Mouse (Mus musculus): ENCODE measurements around the gene Fam189a1. TPM values are rescaled to one million over a fixed set of nuclear protein-coding genes. Genes with fewer than 3 reads are reported as not detected.

Fam189a1 gene
- polyA plus RNA-seq, 1 experiment: not detected

- no peaks in the 10 kb centered on the region for H3K4me1 ChIP-seq (ENCODE audit: control insufficient read depth, insufficient read depth, insufficient read length, low read length)
- H3K4me3 ChIP-seq (ENCODE audit: insufficient read depth, low read depth, low read length): no peak overlapping the region
- H3K27ac ChIP-seq (replicated peaks; ENCODE audit: low read depth, low read length): no peak overlapping the region
Observed at GRCm38 (mm10) chr7:65123766-65124165, 32.6 kb downstream of the Fam189a1 start.

- no peak overlapping the region for H3K27ac ChIP-seq (replicated peaks; ENCODE audit: low read depth, low read length)
- H3K4me3 ChIP-seq (ENCODE audit: insufficient read depth, low read depth, low read length): no peak overlapping the region
- no peaks in the 10 kb centered on the region for H3K4me1 ChIP-seq (ENCODE audit: control insufficient read depth, insufficient read depth, insufficient read length, low read length)
Observed at GRCm38 (mm10) chr7:65116903-65117302, 39.5 kb downstream of the Fam189a1 start.

GRCm38 (mm10) chr7:65115366-65115765 lies 41.0 kb downstream of the Fam189a1 start:
- no peaks in the 10 kb centered on the region for H3K4me1 ChIP-seq (ENCODE audit: control insufficient read depth, insufficient read depth, insufficient read length, low read length)
- H3K4me3 ChIP-seq (ENCODE audit: insufficient read depth, low read depth, low read length): no peak overlapping the region
- H3K27ac ChIP-seq (replicated peaks; ENCODE audit: low read depth, low read length): no peak overlapping the region

- Histone ChIP-seq H3K4me1 (ENCODE audit: control insufficient read depth, insufficient read depth, insufficient read length, low read length) (no peaks in the 10 kb centered on the region), H3K27ac (replicated peaks; ENCODE audit: low read depth, low read length) (no peak overlapping the region), H3K4me3 (ENCODE audit: insufficient read depth, low read depth, low read length) (no peak overlapping the region)
Observed at GRCm38 (mm10) chr7:65111664-65112063, 44.7 kb downstream of the Fam189a1 start.

GRCm38 (mm10) chr7:65105566-65105965 lies 50.8 kb downstream of the Fam189a1 start:
- no peak overlapping the region for H3K27ac ChIP-seq (replicated peaks; ENCODE audit: low read depth, low read length)
- no peaks in the 10 kb centered on the region for H3K4me1 ChIP-seq (ENCODE audit: control insufficient read depth, insufficient read depth, insufficient read length, low read length)
- H3K4me3 ChIP-seq (ENCODE audit: insufficient read depth, low read depth, low read length): no peak overlapping the region

- no peak overlapping the region for H3K4me3 ChIP-seq (ENCODE audit: insufficient read depth, low read depth, low read length)
- no peak overlapping the region for H3K27ac ChIP-seq (replicated peaks; ENCODE audit: low read depth, low read length)
- H3K4me1 ChIP-seq (ENCODE audit: control insufficient read depth, insufficient read depth, insufficient read length, low read length): no peaks in the 10 kb centered on the region
Observed at GRCm38 (mm10) chr7:65105097-65105467, 51.3 kb downstream of the Fam189a1 start.

GRCm38 (mm10) chr7:65104207-65105096 lies 51.9 kb downstream of the Fam189a1 start:
- H3K4me1 ChIP-seq (ENCODE audit: control insufficient read depth, insufficient read depth, insufficient read length, low read length): no peaks in the 10 kb centered on the region
- no peak overlapping the region for H3K27ac ChIP-seq (replicated peaks; ENCODE audit: low read depth, low read length)
- no peak overlapping the region for H3K4me3 ChIP-seq (ENCODE audit: insufficient read depth, low read depth, low read length)

GRCm38 (mm10) chr7:65101661-65102060 lies 54.7 kb downstream of the Fam189a1 start:
- no peak overlapping the region for H3K4me3 ChIP-seq (ENCODE audit: insufficient read depth, low read depth, low read length)
- no peak overlapping the region for H3K27ac ChIP-seq (replicated peaks; ENCODE audit: low read depth, low read length)

GRCm38 (mm10) chr7:65097708-65098107 lies 58.7 kb downstream of the Fam189a1 start:
- H3K4me3 ChIP-seq (ENCODE audit: insufficient read depth, low read depth, low read length): no peak overlapping the region
- no peak overlapping the region for H3K27ac ChIP-seq (replicated peaks; ENCODE audit: low read depth, low read length)
- no peaks in the 10 kb centered on the region for H3K4me1 ChIP-seq (ENCODE audit: control insufficient read depth, insufficient read depth, insufficient read length, low read length)

More at GRCm38 (mm10) chr7:65101661-65102060, 54.7 kb downstream of the Fam189a1 start:
- H3K4me1 ChIP-seq (ENCODE audit: control insufficient read depth, insufficient read depth, insufficient read length, low read length): no peaks in the 10 kb centered on the region

- Histone ChIP-seq H3K4me3 (ENCODE audit: insufficient read depth, low read depth, low read length) (no peak overlapping the region), H3K27ac (replicated peaks; ENCODE audit: low read depth, low read length) (no peak overlapping the region), H3K4me1 (ENCODE audit: control insufficient read depth, insufficient read depth, insufficient read length, low read length) (no peaks in the 10 kb centered on the region)
Observed at GRCm38 (mm10) chr7:65095631-65096107, 60.7 kb downstream of the Fam189a1 start.

- Histone ChIP-seq H3K27ac (replicated peaks; ENCODE audit: low read depth, low read length) (no peak overlapping the region), H3K4me3 (ENCODE audit: insufficient read depth, low read depth, low read length) (no peak overlapping the region), H3K4me1 (ENCODE audit: control insufficient read depth, insufficient read depth, insufficient read length, low read length) (no peaks in the 10 kb centered on the region)
Observed at GRCm38 (mm10) chr7:65093314-65093713, 63.1 kb downstream of the Fam189a1 start.

- Histone ChIP-seq H3K4me3 (ENCODE audit: insufficient read depth, low read depth, low read length) (no peak overlapping the region), H3K27ac (replicated peaks; ENCODE audit: low read depth, low read length) (no peak overlapping the region), H3K4me1 (ENCODE audit: control insufficient read depth, insufficient read depth, insufficient read length, low read length) (no peaks in the 10 kb centered on the region)
Observed at GRCm38 (mm10) chr7:65091486-65091885, 64.9 kb downstream of the Fam189a1 start.

- no peaks in the 10 kb centered on the region for H3K4me1 ChIP-seq (ENCODE audit: control insufficient read depth, insufficient read depth, insufficient read length, low read length)
- H3K27ac ChIP-seq (replicated peaks; ENCODE audit: low read depth, low read length): no peak overlapping the region
- no peak overlapping the region for H3K4me3 ChIP-seq (ENCODE audit: insufficient read depth, low read depth, low read length)
Observed at GRCm38 (mm10) chr7:65085972-65086371, 70.4 kb downstream of the Fam189a1 start.

GRCm38 (mm10) chr7:65082778-65083091 lies 73.6 kb downstream of the Fam189a1 start:
- H3K27ac ChIP-seq (replicated peaks; ENCODE audit: low read depth, low read length): no peak overlapping the region
- no peaks in the 10 kb centered on the region for H3K4me1 ChIP-seq (ENCODE audit: control insufficient read depth, insufficient read depth, insufficient read length, low read length)
- H3K4me3 ChIP-seq (ENCODE audit: insufficient read depth, low read depth, low read length): no peak overlapping the region

- Histone ChIP-seq H3K4me1 (ENCODE audit: control insufficient read depth, insufficient read depth, insufficient read length, low read length) (no peaks in the 10 kb centered on the region), H3K27ac (replicated peaks; ENCODE audit: low read depth, low read length) (no peak overlapping the region), H3K4me3 (ENCODE audit: insufficient read depth, low read depth, low read length) (no peak overlapping the region)
Observed at GRCm38 (mm10) chr7:65081979-65082777, 74.2 kb downstream of the Fam189a1 start.
